Mouse (Mus musculus) small intestine, adult 2 months (tissue): ENCODE results near the gene Nup54. TPM values are rescaled to one million over a fixed set of nuclear protein-coding genes. Genes with fewer than 3 reads are reported as not detected.

Experiments used
- H3K27ac ChIP-seq: fragments of 200-500 bp; 2 replicates; pipeline ENCODE4 v1.5.1; 2012; ENCODE audit warnings: low read depth, low read length, control low read depth, inconsistent platforms; ENCODE audit not compliant: insufficient read depth
- H3K27me3 ChIP-seq: fragments of 200-500 bp; 2 replicates; pipeline ENCODE4 v1.6.1; 2012; ENCODE audit warnings: mild to moderate bottlenecking, moderate library complexity, low read length, inconsistent platforms; ENCODE audit not compliant: control insufficient read depth, insufficient read depth
- H3K36me3 ChIP-seq: fragments of 200-500 bp; 2 replicates; pipeline ENCODE4 v1.6.1; 2012; ENCODE audit warnings: mild to moderate bottlenecking, low read length, control low read depth, inconsistent platforms; ENCODE audit not compliant: control insufficient read depth, insufficient read depth
- H3K4me1 ChIP-seq: fragments of 200-500 bp; 2 replicates; pipeline ENCODE4 v1.6.1; 2012; ENCODE audit warnings: low read length, inconsistent platforms, mixed read lengths; ENCODE audit not compliant: control insufficient read depth, insufficient read depth, insufficient read length
- H3K4me3 ChIP-seq: fragments of 200-500 bp; 2 replicates; pipeline ENCODE4 v1.5.1; 2012; ENCODE audit warnings: low read depth, mild to moderate bottlenecking, control low read depth, inconsistent platforms, low read length, moderate library complexity
- CTCF ChIP-seq: fragments of 200-500 bp; IDR thresholded peaks from 2 replicates; pipeline ENCODE4 v1.5.1; 2012; ENCODE audit warnings: low read depth, mild to moderate bottlenecking, control low read depth, inconsistent platforms, low read length, moderate library complexity, mixed read lengths; ENCODE audit not compliant: insufficient replicate concordance, insufficient read length; ENCODE audit errors: extremely low read depth
- POLR2A ChIP-seq: fragments of 200-500 bp; IDR thresholded peaks from 2 replicates; pipeline ENCODE4 v1.6.1; 2012; ENCODE audit warnings: low read depth, mild to moderate bottlenecking, control low read depth, inconsistent platforms, low read length, moderate library complexity
- WGBS: fragments of 180-500 bp; shearing (Covaris S2); methylation state at CpG from one replicate; pipeline ENCODE4 v1.1.7; 2018; 5-methylcytosine and 5-hydroxymethylcytosine counted together
- polyA plus RNA-seq: library from polyadenylated mRNA; depleted of rRNA; stranded (reverse); fragments of >200 nt; gene quantifications from 2 replicates; pipeline ENCODE4 v1.2.3, GENCODE M21; 2012

Gene Nup54
- polyA plus RNA-seq, 1 experiment = 6.9 TPM

DNA sequence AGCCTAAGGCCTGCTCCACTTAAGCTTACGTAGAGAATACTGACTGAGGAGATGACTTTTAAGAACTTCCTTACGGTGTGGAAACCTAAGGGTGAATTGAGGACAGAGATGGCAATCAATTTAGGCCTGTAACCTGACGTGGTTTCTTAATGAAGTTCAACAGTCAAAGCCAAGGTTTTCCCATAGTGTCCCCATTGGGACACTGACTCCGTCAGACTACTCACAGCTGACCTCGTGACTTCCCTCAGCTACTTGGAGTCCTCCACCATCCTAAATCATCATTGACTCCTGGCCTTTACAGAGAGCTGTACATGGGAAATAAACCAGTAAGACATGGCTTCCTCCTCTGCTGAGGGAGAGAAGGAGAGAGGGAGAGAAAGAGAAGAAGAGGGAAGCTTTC is 30.5 kb upstream of the Nup54 start:
- WGBS = 78% methylated on average over 5 of the region's 5 CpGs
- Histone ChIP-seq H3K27me3 (no peaks in the 10 kb centered on the region), H3K27ac (0 out of 2 replicates have a peak overlapping the region, but pooled peaks have one; percentile 16), H3K36me3 (peaks cover 6% of the 10 kb centered on the region), H3K4me3 (no peak overlapping the region), H3K4me1 (peaks cover 8% of the 10 kb centered on the region; the same call in 1 of the 2 replicates)
- TF ChIP-seq CTCF = no peak
- no peak for TF ChIP-seq POLR2A

DNA sequence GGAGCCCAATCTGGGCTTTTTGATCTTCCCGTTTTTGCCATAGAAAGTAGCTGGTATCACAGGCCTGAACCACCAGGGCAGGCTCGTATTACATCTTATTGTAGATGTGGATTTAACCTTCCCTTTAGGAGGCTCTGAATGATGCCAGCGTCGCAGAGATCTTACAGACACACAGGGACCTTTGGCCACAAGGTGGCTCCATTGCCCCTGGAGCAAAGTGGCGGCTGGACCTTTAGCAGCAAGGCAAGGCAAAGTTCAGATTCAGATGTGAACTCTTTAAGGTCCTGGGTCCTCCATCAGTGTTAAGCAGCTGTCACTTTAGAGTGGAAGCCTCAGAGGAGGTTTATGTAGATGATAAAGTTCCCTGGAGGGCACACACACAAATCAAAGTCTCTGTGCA is 26.3 kb upstream of the Nup54 start:
- no peak overlapping the region for H3K27ac ChIP-seq
- H3K4me1 ChIP-seq = no peaks in the 10 kb centered on the region
- no peak overlapping the region for H3K4me3 ChIP-seq
- TF ChIP-seq POLR2A (no peak), CTCF (peak; percentile 86)
- H3K36me3 ChIP-seq = peaks cover 25% of the 10 kb centered on the region
- 32% methylated on average over 5 of the region's 5 CpGs for WGBS
- no peaks in the 10 kb centered on the region for H3K27me3 ChIP-seq

DNA sequence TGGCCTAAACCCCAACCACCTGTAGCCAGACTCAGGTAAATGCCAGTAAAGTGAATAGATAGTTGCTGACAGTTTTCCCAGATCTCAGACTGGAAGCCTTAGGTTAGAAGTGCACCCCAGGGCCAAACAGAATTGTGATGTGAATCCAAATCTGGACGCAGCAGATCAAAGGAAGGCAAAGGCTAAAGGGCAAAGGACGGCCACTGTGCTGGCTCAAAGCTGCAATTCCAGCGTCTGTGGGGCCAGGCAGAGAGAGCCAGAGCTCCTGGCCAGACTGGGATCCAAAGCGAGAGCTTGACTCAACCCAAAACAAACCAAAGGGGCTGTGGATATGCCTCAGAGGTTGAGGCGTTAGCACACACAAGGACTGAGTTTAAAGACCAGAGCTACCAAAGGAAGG is 23.7 kb upstream of the Nup54 start:
- Histone ChIP-seq H3K27ac (no peak overlapping the region), H3K36me3 (peaks cover 39% of the 10 kb centered on the region), H3K4me1 (no peaks in the 10 kb centered on the region), H3K27me3 (no peaks in the 10 kb centered on the region), H3K4me3 (no peak overlapping the region)
- TF ChIP-seq POLR2A (no peak), CTCF (no peak)
- WGBS = 50% methylated on average over 5 of the region's 5 CpGs

DNA sequence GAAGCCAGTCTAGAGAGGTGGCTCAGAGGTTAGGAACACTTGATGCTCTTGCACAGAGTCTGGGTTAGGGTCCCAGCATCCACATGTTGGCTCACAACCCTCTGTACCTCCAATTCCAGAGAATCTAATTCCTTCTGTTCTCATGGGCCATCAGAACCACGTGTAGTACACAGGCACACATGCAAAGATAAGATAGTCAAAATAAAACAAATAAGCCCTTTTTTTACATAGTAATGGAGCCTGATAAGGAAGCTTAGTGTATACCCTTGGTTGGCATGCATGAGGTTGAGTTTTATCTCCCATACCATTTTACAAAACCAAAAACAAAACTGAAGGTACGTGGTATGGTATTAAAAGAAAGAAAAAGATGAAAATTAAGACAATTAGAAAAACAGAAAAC is 22.4 kb upstream of the Nup54 start:
- WGBS = 59% methylated on average over 2 of the region's 2 CpGs
- TF ChIP-seq CTCF (no peak), POLR2A (no peak)
- peaks cover 48% of the 10 kb centered on the region for H3K36me3 ChIP-seq

DNA sequence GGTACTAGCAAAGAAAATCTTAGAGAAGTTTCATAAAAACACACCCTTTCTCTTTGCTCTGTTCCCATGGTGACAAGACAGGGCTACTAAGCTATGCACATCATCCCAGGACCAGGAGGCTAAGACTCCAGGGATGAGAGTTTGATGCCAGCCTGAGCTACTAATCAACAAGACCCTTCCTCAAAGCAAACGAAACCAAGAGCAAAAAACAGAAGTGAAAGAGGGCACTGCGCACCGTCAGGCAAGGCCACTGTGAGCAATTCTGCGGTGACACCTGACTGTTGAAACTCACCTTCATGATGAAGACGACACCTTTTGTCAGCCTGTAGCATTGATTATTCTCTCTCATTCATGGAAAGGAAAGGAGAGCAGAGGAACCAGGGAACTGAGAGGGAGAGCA is 17.9 kb upstream of the Nup54 start:
- TF ChIP-seq POLR2A (no peak), CTCF (no peak)
- 93% methylated on average over 5 of the region's 5 CpGs for WGBS
- Histone ChIP-seq H3K27me3 (no peaks in the 10 kb centered on the region), H3K4me3 (no peak overlapping the region), H3K27ac (no peak overlapping the region), H3K36me3 (peaks cover 66% of the 10 kb centered on the region), H3K4me1 (no peaks in the 10 kb centered on the region)

More for the DNA sequence above, 22.4 kb upstream of the Nup54 start:
- Histone ChIP-seq H3K27ac (no peak overlapping the region), H3K4me3 (no peak overlapping the region), H3K4me1 (no peaks in the 10 kb centered on the region), H3K27me3 (no peaks in the 10 kb centered on the region)

DNA sequence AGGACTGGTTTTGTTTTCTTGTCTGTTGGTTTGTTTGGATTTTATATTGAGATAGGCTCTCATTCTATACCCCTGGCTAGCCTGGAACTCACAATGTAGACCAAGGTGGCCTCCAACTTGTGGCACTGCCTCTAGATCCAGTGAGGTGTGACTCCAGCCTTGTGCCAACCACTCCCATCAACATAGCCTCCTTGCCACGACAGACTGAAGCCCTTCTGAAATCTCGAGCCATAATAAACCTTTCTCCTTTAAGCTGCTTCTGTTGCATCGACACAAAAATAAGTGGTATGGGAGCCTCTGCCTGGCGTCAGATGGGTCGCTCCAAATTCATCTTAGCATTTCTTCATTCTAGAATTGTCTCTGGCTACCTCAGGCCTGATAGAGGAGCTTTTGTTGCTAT is 11.7 kb upstream of the Nup54 start:
- Histone ChIP-seq H3K27me3 (no peaks in the 10 kb centered on the region), H3K36me3 (peaks cover 53% of the 10 kb centered on the region), H3K27ac (no peak overlapping the region), H3K4me3 (no peak overlapping the region), H3K4me1 (no peaks in the 10 kb centered on the region)
- WGBS = 93% methylated on average over 5 of the region's 5 CpGs
- no peak for TF ChIP-seq CTCF
- TF ChIP-seq POLR2A = no peak

DNA sequence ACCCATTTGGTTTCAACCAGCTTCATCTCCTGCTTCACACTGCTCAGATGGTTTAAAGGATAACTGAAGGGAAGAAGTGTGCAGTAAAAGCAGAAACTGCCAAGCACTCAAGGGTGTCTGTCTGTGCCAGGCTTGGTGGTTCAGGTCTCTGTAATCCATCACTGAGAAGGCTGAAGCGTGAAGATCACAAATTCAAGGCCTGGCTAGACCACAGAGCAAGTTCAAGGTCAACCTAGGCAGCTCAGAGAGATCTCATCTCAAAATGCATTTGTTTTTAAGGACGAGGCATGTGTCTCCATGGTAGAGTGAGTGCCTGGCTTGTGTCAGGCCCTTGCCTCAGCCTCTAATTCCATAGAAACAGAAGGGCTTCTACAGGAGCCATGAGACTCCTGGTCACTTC is 10.0 kb upstream of the Nup54 start:
- 90% methylated on average over 2 of the region's 2 CpGs for WGBS
- TF ChIP-seq POLR2A (no peak), CTCF (no peak)
- no peaks in the 10 kb centered on the region for H3K27me3 ChIP-seq
- H3K27ac ChIP-seq = no peak overlapping the region
- peaks cover 44% of the 10 kb centered on the region for H3K36me3 ChIP-seq
- no peaks in the 10 kb centered on the region for H3K4me1 ChIP-seq
- H3K4me3 ChIP-seq = no peak overlapping the region

DNA sequence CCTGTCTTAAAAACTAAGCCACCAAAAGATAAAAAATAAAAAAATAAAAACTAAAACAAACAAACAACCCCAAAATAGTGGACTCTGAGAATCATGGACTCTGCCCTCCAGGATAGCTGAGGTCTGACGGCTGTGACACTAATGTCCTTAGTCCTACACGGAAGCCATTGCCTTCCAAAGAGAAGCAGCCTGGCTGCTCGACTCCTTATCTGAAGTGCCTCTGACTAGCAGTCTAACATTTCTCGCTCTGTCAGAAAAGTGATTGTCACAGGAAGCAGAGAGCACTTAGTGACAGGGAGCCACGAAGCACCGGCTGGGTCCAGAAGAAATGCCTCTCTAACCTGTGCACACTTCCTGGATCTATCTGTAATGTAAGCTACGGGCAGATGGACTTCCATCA is 7.9 kb upstream of the Nup54 start:
- H3K4me3 ChIP-seq = no peak overlapping the region
- 73% methylated on average over 7 of the region's 7 CpGs for WGBS
- H3K4me1 ChIP-seq = no peaks in the 10 kb centered on the region
- H3K27ac ChIP-seq = no peak overlapping the region
- H3K27me3 ChIP-seq = no peaks in the 10 kb centered on the region
- TF ChIP-seq POLR2A (no peak), CTCF (no peak)
- H3K36me3 ChIP-seq = peaks cover 27% of the 10 kb centered on the region

DNA sequence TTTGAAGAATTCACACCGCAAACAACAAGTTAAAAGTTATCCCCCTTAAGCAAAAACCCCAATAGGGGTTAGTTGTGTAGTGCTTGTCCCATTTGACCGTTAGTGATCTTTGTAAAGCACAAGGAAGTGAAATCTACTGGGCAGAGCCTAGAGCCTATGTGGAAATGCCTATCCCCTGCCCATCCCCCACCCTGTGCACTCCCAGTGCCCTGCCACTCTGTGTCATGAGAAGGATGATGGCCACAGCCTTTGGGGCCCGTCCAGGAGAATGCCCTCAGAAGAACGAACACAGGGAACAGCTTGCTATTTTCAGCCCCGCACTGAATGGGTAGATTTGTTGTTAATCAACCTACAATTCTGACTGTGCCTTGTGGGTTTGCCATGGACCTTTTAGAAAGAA is 6.5 kb upstream of the Nup54 start:
- TF ChIP-seq POLR2A (no peak), CTCF (no peak)
- Histone ChIP-seq H3K4me1 (no peaks in the 10 kb centered on the region), H3K4me3 (no peak overlapping the region), H3K36me3 (peaks cover 15% of the 10 kb centered on the region), H3K27me3 (no peaks in the 10 kb centered on the region), H3K27ac (no peak overlapping the region)
- 65% methylated on average over 5 of the region's 5 CpGs for WGBS
